Mouse (Mus musculus): ENCODE results near the gene Ydjc.

Gene Ydjc

GRCm38 (mm10) chr16:17144339-17144738 lies at the start of gene Ydjc:
Gene Ydjc (plus strand): TSS chr16:17144621.
- DNase-seq (ENCODE audit: low spot score): no peak

- DNase-seq (ENCODE audit: low spot score): no peak
Observed at GRCm38 (mm10) chr16:17096938-17097337, 47.5 kb upstream of the Ydjc start.

- no peak for DNase-seq (ENCODE audit: low spot score)
Observed at GRCm38 (mm10) chr16:17102630-17103220, 41.7 kb upstream of the Ydjc start.

- DNase-seq (ENCODE audit: low spot score): no peak
Observed at GRCm38 (mm10) chr16:17104600-17104999, 39.8 kb upstream of the Ydjc start.

GRCm38 (mm10) chr16:17110771-17111743 lies 33.4 kb upstream of the Ydjc start, which contains the start of gene Ppil2:
Gene Ppil2 (minus strand): TSS chr16:17111257.
- DNase-seq (ENCODE audit: low spot score): peak; percentile 76

- DNase-seq (ENCODE audit: low spot score): no peak
Observed at GRCm38 (mm10) chr16:17117309-17117799, 27.1 kb upstream of the Ydjc start.

- DNase-seq (ENCODE audit: low spot score): no peak
Observed at GRCm38 (mm10) chr16:17121569-17121968, 22.9 kb upstream of the Ydjc start.

- no peak for DNase-seq (ENCODE audit: low spot score)
Observed at GRCm38 (mm10) chr16:17124119-17124870, 20.1 kb upstream of the Ydjc start.

GRCm38 (mm10) chr16:17124871-17125520 lies 19.4 kb upstream of the Ydjc start, which contains the start of gene 2610318N02Rik:
Gene 2610318N02Rik (minus strand): TSS chr16:17125167.
- DNase-seq (ENCODE audit: low spot score): peak; percentile 61

- DNase-seq (ENCODE audit: low spot score): peak; percentile 55
Observed at GRCm38 (mm10) chr16:17127292-17127691, 17.1 kb upstream of the Ydjc start.

- no peak for DNase-seq (ENCODE audit: low spot score)
Observed at GRCm38 (mm10) chr16:17131191-17132088, 13.0 kb upstream of the Ydjc start.

- peak; percentile 99 for DNase-seq (ENCODE audit: low spot score)
Observed at GRCm38 (mm10) chr16:17132089-17132905, 12.1 kb upstream of the Ydjc start, which contains the start of gene Sdf2l1. Gene Sdf2l1 (minus strand): TSS chr16:17132383.

- DNase-seq (ENCODE audit: low spot score): no peak
Observed at GRCm38 (mm10) chr16:17132906-17133200, 11.6 kb upstream of the Ydjc start.

GRCm38 (mm10) chr16:17137355-17137754 lies 7.1 kb upstream of the Ydjc start:
- no peak for DNase-seq (ENCODE audit: low spot score)

GRCm38 (mm10) chr16:17146772-17147235 lies 2.4 kb downstream of the Ydjc start, which contains the start of gene Ccdc116:
Gene Ccdc116 (minus strand): TSS chr16:17147229.
- DNase-seq (ENCODE audit: low spot score): peak; percentile 83

- no peak for DNase-seq (ENCODE audit: low spot score)
Observed at GRCm38 (mm10) chr16:17147391-17147929, 3.0 kb downstream of the Ydjc start.

GRCm38 (mm10) chr16:17148084-17148483 lies 3.7 kb downstream of the Ydjc start:
- no peak for DNase-seq (ENCODE audit: low spot score)

GRCm38 (mm10) chr16:17150520-17151258 lies 6.3 kb downstream of the Ydjc start:
- DNase-seq (ENCODE audit: low spot score): no peak

- DNase-seq (ENCODE audit: low spot score): no peak
Observed at GRCm38 (mm10) chr16:17151874-17152273, 7.5 kb downstream of the Ydjc start.
